Mouse (Mus musculus): ENCODE measurements around the gene Il13. TPM values are rescaled to one million over a fixed set of nuclear protein-coding genes. Genes with fewer than 3 reads are reported as not detected.

Il13 gene
- polyA plus RNA-seq, 1 experiment from 2014 or later, result not detected

Other genes starting within 250 kb of the Il13 start
- 0.94 TPM in 1 of 2 replicates, not detected in the other for gene Leap2, start 211.5 kb downstream of the Il13 start, polyA plus RNA-seq (2015; fragmentation: Nextera tagmentation; extraction: Ambion mirVana)
- gene Uqcrq, start 203.9 kb downstream of the Il13 start, polyA plus RNA-seq (2015; fragmentation: Nextera tagmentation; extraction: Ambion mirVana), result 536 and 539 TPM in 2 replicates
- 2.3 and 3.1 TPM in 2 replicates for gene Gdf9, start 203.7 kb downstream of the Il13 start, polyA plus RNA-seq (2015; fragmentation: Nextera tagmentation; extraction: Ambion mirVana)
- gene Gm10447, start 177.6 kb downstream of the Il13 start, polyA plus RNA-seq (2015; fragmentation: Nextera tagmentation; extraction: Ambion mirVana), result 0.22 and 0.25 TPM in 2 replicates
- 5.7 and 5.9 TPM in 2 replicates for gene Shroom1, start 177.5 kb downstream of the Il13 start, polyA plus RNA-seq (2015; fragmentation: Nextera tagmentation; extraction: Ambion mirVana)
- gene Gm9837, start 164.2 kb downstream of the Il13 start, polyA plus RNA-seq (2015; fragmentation: Nextera tagmentation; extraction: Ambion mirVana), result not detected in 2 replicates
- gene Gm9945, start 154.5 kb downstream of the Il13 start, polyA plus RNA-seq (2015; fragmentation: Nextera tagmentation; extraction: Ambion mirVana), result not detected in 2 replicates
- 0.21 and 1.2 TPM in 2 replicates for gene Sowaha, start 154.4 kb downstream of the Il13 start, polyA plus RNA-seq (2015; fragmentation: Nextera tagmentation; extraction: Ambion mirVana)
- 38.1 and 43.6 TPM in 2 replicates for gene Sept8, start 115.4 kb downstream of the Il13 start, polyA plus RNA-seq (2015; fragmentation: Nextera tagmentation; extraction: Ambion mirVana)
- gene Kif3a, start 67.3 kb downstream of the Il13 start, polyA plus RNA-seq (2015; fragmentation: Nextera tagmentation; extraction: Ambion mirVana), result 118 and 122 TPM in 2 replicates
- 1.1 and 2.7 TPM in 2 replicates for gene Il4, start 16.0 kb downstream of the Il13 start, polyA plus RNA-seq (2015; fragmentation: Nextera tagmentation; extraction: Ambion mirVana)
- gene Rad50, start 72.6 kb upstream of the Il13 start, polyA plus RNA-seq (2015; fragmentation: Nextera tagmentation; extraction: Ambion mirVana), result 33.2 and 33.6 TPM in 2 replicates
- not detected in 2 replicates for gene Il5, start 86.1 kb upstream of the Il13 start, polyA plus RNA-seq (2015; fragmentation: Nextera tagmentation; extraction: Ambion mirVana)
- 8.6 and 9.5 TPM in 2 replicates for gene Irf1, start 135.3 kb upstream of the Il13 start, polyA plus RNA-seq (2015; fragmentation: Nextera tagmentation; extraction: Ambion mirVana)
- gene Gm17334, start 138.5 kb upstream of the Il13 start, polyA plus RNA-seq (2015; fragmentation: Nextera tagmentation; extraction: Ambion mirVana), result not detected in 2 replicates
- 0.40 TPM in 1 of 2 replicates, not detected in the other for gene Gm12216, start 224.6 kb upstream of the Il13 start, polyA plus RNA-seq (2015; fragmentation: Nextera tagmentation; extraction: Ambion mirVana)

Measured in embryonic facial prominence, embryonic 13.5 days (tissue).